ENCODE assay signal across 17 mouse cellular contexts in the genomic region with DNA sequence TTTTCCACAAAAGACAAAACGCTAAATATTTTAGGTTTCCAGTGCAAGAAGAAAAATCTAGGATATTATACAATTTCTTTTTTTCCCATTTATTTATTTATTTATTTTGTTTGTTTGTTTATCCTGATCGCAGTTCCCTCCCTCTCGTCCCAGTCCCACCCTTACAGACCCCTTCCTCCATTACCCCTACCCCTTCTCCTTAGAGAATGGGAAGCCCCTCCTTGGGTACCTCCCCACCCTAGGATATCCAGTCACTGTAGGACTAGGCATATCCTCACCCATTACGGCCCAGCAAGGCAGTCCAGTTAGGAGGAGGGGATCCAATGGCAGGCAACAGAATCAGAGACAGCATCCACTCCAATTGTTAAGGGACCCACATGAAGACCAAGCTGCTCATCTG.
"Had no signal": no experiment of that assay in that cellular context is flagged by ENCODE, and none has a peak within 500 bp of the region (broad histone marks: within the 10 kb centered on the region; RNA-seq: fewer than 3 reads in every experiment).

No protein-coding gene starts in this region.

- H3K27me3 ChIP-seq: neural tube, embryonic 12.5 days; neural tube, embryonic 13.5 days; neural tube, embryonic 15.5 days; stomach, embryonic 15.5 days had no signal

- H3K9me3 ChIP-seq: neural tube, embryonic 12.5 days; neural tube, embryonic 13.5 days; neural tube, embryonic 15.5 days; stomach, embryonic 15.5 days had no signal

- H3K4me3 ChIP-seq: neural tube, embryonic 12.5 days; neural tube, embryonic 13.5 days; neural tube, embryonic 15.5 days; stomach, embryonic 15.5 days had no signal

- H3K9ac ChIP-seq: neural tube, embryonic 12.5 days; neural tube, embryonic 13.5 days; neural tube, embryonic 15.5 days; stomach, embryonic 15.5 days had no signal

- H3K4me2 ChIP-seq: neural tube, embryonic 12.5 days; neural tube, embryonic 13.5 days; neural tube, embryonic 15.5 days; stomach, embryonic 15.5 days had no signal

- DNase-seq: retina, postnatal 1 day; right cerebral cortex, adult 18-20 months; right cerebral cortex, postnatal 14 days; right cerebral cortex, postnatal 25 days; right cerebral cortex, postnatal 4 days; spleen, adult 18-20 months; thymus, adult 18-20 months; thymus, adult 2 months; thymus, postnatal 14 days; thymus, postnatal 25 days; thymus, postnatal 36 days; thymus, postnatal 4 days had no signal

- H3K27ac ChIP-seq: neural tube, embryonic 12.5 days; neural tube, embryonic 13.5 days; neural tube, embryonic 15.5 days; stomach, embryonic 15.5 days; stomach, postnatal 0 days had no signal

- H3K4me1 ChIP-seq: neural tube, embryonic 12.5 days; neural tube, embryonic 13.5 days; neural tube, embryonic 15.5 days; stomach, embryonic 15.5 days had no signal
